Mouse (Mus musculus) macrophage (primary cell): ENCODE results near the gene Esyt3. TPM values are rescaled to one million over a fixed set of nuclear protein-coding genes. Genes with fewer than 3 reads are reported as not detected.

Experiments
- H3K27ac ChIP-seq: fragments of 350-480 bp; formaldehyde crosslinking; 2 replicates; pipeline ENCODE4 v1.9.0; 2021
- H3K36me3 ChIP-seq: fragments of 350-480 bp; formaldehyde crosslinking; 2 replicates; pipeline ENCODE4 v1.9.0; 2021; ENCODE audit errors: inconsistent target
- H3K4me3 ChIP-seq: fragments of 350-480 bp; formaldehyde crosslinking; 2 replicates; pipeline ENCODE4 v1.9.0; 2021; ENCODE audit errors: inconsistent target
- H3K79me2 ChIP-seq: fragments of 350-480 bp; formaldehyde crosslinking; 2 replicates; pipeline ENCODE4 v1.9.0; 2021; ENCODE audit errors: inconsistent target
- WGBS: methylation state at CpG from one replicate; pipeline ENCODE4 v1.1.7; 2026; ENCODE audit warnings: inconsistent platforms; ENCODE audit not compliant: missing documents; 5-methylcytosine and 5-hydroxymethylcytosine counted together
- polyA plus RNA-seq: library from polyadenylated mRNA; stranded (reverse); fragments of 250-400 nt; gene quantifications from 3 replicates; pipeline ENCODE4 v1.2.4, GENCODE M21; 2018; ENCODE audit warnings: inconsistent platforms

The Esyt3 gene
- polyA plus RNA-seq, 1 experiment from 2014 or later = not detected

DNA sequence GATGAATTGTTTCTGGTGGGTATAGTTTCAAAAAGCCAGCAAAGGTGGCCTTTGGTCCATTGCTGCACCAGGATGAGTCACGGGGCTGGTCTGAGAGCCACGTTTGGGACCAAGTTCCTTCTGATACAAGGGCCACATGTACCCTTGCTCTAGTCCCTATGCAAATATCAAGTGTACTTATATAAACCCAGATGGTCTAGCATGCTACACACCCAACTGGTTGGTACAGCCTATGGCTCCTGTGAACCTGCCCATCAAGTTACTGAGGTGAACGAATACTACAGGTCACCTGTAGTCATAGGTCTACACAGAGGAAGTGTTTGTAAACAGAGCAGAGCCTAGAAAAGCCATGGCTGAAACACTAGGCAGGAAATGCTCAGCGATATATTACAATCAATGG, 21.8 kb downstream of the Esyt3 start:
- H3K4me3 ChIP-seq = no peak overlapping the region
- H3K79me2 ChIP-seq = no peaks in the 10 kb centered on the region
- WGBS = 67% methylated on average over 4 of the region's 4 CpGs
- no peaks in the 10 kb centered on the region for H3K36me3 ChIP-seq
- no peak overlapping the region for H3K27ac ChIP-seq

DNA sequence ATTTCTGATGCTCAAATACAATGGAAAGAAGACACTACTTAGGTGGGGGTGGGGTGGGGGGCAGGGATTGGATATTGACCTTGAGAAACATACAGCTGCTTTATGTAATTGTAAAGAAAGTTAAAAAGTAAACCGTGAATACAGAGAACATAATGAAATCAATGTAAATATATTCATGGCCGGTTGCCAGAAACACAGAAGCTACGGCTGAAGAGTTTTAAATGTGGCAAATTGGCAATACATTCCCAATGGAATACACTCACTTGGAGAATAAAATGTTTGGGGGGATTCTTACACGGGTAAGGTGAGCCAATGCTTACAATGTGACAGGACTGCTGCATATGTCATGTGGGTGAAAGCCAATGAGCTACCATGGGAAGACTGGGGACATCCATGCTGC, 31.5 kb downstream of the Esyt3 start:
- no peaks in the 10 kb centered on the region for H3K36me3 ChIP-seq
- no peak overlapping the region for H3K4me3 ChIP-seq
- no peak overlapping the region for H3K27ac ChIP-seq
- H3K79me2 ChIP-seq = no peaks in the 10 kb centered on the region
- 91% methylated on average over 4 of the region's 4 CpGs for WGBS

DNA sequence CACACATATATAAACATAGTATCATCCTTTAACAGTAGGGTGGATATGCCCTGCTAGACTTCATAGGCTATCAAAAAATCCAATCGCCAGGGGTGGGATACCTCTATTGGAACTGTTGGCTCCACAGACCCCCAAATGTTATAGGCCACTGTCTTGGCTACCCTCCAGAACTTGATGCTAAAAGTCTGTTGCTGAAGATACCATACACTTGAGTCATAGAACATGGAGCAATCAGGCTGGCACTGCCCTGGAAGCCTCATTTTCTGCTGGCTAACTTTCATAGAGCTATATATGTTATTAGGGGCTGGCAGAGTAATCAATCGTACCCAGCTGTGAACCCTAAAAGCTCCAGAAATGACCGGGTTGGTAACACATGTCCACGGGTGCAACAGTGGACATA, 32.4 kb downstream of the Esyt3 start:
- Histone ChIP-seq H3K27ac (no peak overlapping the region), H3K79me2 (no peaks in the 10 kb centered on the region), H3K4me3 (no peak overlapping the region), H3K36me3 (no peaks in the 10 kb centered on the region)
- WGBS = 93% methylated on average over 4 of the region's 4 CpGs

DNA sequence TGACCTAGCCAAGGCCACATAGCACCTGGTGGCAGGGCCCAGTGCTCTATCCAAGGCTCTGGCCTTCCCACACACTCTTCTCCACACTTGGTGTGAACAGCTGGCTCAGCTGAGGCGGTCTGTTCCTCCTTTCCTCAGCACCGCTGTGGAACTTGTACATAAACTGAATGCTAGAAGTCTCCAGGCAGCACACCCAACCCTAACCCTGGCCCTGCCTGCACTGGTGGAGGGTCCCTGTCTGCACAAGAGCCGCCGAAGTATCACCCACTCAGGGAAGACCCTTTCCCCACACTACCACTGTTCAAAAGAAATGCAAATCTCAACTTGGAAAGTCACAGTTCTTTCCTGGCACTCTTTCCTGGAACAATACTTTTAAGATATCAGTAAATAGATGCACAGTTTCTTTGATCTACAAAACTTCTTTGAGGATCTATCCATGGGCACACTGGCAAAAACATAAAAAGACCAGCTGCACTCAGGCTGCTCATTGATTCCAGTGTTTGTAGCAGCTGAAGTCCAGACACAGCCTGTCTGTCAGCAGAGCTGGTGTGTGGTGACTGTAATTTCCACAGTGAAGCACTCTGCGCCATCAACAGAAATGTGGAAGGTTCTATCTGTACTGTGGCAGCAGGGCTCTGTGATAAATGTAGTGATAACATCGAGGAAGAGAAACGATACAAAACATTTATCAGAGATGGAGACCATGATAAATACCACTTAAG, 33.0 kb downstream of the Esyt3 start:
- no peak overlapping the region for H3K27ac ChIP-seq
- H3K36me3 ChIP-seq = no peaks in the 10 kb centered on the region
- no peaks in the 10 kb centered on the region for H3K79me2 ChIP-seq
- WGBS = 87% methylated on average over 7 of the region's 7 CpGs
- H3K4me3 ChIP-seq = no peak overlapping the region

DNA sequence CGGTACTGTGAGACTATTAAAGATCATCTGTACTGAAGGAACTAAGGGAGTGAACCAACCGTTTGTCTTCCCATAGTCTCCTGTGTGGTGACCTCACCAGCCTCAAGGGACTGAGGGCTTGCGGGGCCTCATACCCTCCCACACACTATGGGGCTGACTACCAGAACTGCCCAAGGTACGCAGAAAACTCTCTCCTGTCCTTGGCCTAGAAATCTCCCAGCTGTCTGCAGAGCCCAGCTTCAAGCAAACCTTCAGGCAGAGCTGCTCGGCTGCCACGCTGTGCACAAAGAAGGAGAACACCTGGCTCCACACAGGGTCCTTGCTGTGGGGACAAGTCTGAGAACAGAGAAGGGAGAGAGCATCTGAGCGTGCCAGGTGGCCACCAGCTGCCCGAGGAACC, 38.4 kb downstream of the Esyt3 start:
- Histone ChIP-seq H3K27ac (no peak overlapping the region), H3K4me3 (no peak overlapping the region), H3K79me2 (no peaks in the 10 kb centered on the region), H3K36me3 (no peaks in the 10 kb centered on the region)
- 85% methylated on average over 7 of the region's 8 CpGs for WGBS

DNA sequence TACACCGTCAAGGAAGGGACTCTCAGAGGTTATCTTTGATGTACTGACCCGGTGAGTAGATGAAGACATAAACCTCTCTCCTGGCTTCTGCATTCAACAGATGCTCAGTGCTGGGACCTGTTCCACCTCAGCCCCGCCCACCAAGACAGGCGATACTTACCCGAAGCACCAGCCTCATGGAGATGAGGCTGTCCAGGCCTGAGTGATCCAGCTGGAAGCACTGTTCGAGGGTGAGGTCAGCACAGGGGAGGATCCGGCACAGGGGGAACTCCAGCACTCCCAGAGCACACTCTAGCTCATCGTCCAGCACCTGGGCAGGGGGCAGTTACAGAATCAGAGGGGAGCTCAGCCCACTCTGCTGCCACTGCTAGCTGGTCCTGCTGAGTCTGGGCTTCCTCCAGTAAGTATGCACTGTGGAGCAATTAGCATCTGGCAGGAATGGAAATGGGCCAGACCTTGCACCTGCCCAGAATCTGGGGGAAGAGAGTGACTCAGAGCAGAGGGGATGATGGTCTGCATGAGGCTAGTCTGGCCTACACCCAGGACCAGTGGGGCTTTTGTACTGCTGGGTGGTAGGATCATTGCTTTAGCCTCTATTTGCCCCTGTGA, 38.9 kb downstream of the Esyt3 start:
- Histone ChIP-seq H3K27ac (no peak overlapping the region), H3K36me3 (no peaks in the 10 kb centered on the region), H3K79me2 (no peaks in the 10 kb centered on the region), H3K4me3 (no peak overlapping the region)
- 77% methylated on average over 8 of the region's 8 CpGs for WGBS

DNA sequence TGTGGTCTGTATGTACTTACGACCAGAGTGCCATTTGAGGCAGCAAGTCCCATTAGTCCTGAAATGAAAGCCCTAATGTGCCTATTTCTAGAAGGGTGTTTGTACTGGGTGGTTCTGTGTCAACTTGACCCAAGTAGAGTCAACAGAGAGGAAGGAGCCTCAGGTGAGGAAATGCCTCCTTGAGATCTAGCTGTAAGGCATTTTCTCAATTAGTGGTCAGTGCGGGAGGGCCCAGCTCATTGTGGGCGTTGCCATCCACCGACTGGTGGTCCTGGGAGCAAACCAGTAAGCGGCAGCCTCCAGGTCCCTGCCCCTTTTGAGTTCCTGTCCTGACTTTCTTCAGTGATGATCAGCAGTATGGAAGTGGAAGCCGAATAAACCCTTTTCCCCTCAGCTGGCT, 52.1 kb downstream of the Esyt3 start:
- no peaks in the 10 kb centered on the region for H3K79me2 ChIP-seq
- H3K4me3 ChIP-seq = no peak overlapping the region
- no peak overlapping the region for H3K27ac ChIP-seq
- 89% methylated on average over 6 of the region's 6 CpGs for WGBS
- no peaks in the 10 kb centered on the region for H3K36me3 ChIP-seq

DNA sequence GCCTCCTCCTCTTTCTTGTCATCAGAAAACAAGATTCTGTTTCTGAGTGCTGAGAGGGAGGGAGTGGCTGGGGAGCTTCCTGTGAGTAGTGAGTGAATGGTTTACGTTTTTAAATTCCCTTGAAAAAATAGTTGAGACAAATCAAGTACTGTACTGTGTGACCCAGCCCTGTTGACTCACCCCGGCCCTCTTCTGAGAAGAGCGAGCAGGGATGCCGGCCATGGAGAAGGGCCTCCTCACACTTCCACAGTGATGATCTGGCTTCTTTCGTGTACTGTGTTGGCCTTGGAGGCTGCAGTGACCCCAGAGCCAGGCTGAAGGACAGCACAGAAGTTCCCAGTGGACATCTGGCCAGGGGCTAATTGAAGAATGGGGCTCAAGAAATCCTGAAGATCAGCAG, 54.1 kb downstream of the Esyt3 start:
- Histone ChIP-seq H3K27ac (no peak overlapping the region), H3K36me3 (no peaks in the 10 kb centered on the region; the same call in 1 of the 2 replicates), H3K79me2 (no peaks in the 10 kb centered on the region), H3K4me3 (no peak overlapping the region)
- WGBS = 93% methylated on average over 5 of the region's 5 CpGs

Other genes starting within 250 kb of the Esyt3 start
- 14.2 to 21.3 TPM (median 19.7 TPM) in 3 replicates for gene Pik3cb, start 217.9 kb downstream of the Esyt3 start, polyA plus RNA-seq
- not detected in 3 replicates for gene Faiml, start 121.3 kb downstream of the Esyt3 start, polyA plus RNA-seq
- gene Cep70, start 115.2 kb downstream of the Esyt3 start, polyA plus RNA-seq = 10.3 to 14.1 TPM (median 11.1 TPM) in 3 replicates
- 6.5 to 23.7 TPM (median 6.6 TPM) in 3 replicates for gene Mras, start 78.8 kb upstream of the Esyt3 start, polyA plus RNA-seq
- not detected in 3 replicates for gene Nme9, start 92.9 kb upstream of the Esyt3 start, polyA plus RNA-seq
- 13.4 to 17.8 TPM (median 15.9 TPM) in 3 replicates for gene Armc8, start 210.3 kb upstream of the Esyt3 start, polyA plus RNA-seq
- gene Dbr1, start 217.2 kb upstream of the Esyt3 start, polyA plus RNA-seq = 7.1 to 17.0 TPM (median 11.0 TPM) in 3 replicates